Mouse (Mus musculus): ENCODE results near the gene Omt2b.
"Not testable (repeated sequence)": the region's sequence is repeated elsewhere in the genome, so short reads cannot be mapped to it uniquely, and the experiment has no call there.

- TF ChIP-seq CTCF (IDR thresholded peaks at IDR 0.05; ENCODE audit: borderline replicate concordance, insufficient read depth, low read depth, low read length); POLR2A (IDR thresholded peaks at IDR 0.05; ENCODE audit: borderline replicate concordance, insufficient read depth, low read length): not testable (repeated sequence)
Observed at GRCm38 (mm10) chr9:78292462-78292861, 34.9 kb upstream of the Omt2b start.
